9 mouse cellular contexts compared by ENCODE assay signal in genomic region chr2:16312400-16313070, GRCm38 (mm10). TPM values are rescaled to one million over a fixed set of nuclear protein-coding genes. Genes with fewer than 3 reads are reported as not detected.
A peak's percentile ranks its signal among the peaks of the same experiment; 100 is the strongest.
DNase-seq lines count a peak whose midpoint lies in the region; ATAC-seq and TF ChIP-seq lines count a peak whose summit lies in the region.
"Had no signal": no experiment of that assay in that cellular context is flagged by ENCODE, and none has a peak within 500 bp of the region (broad histone marks: within the 10 kb centered on the region; RNA-seq: fewer than 3 reads in every experiment).

No protein-coding gene starts in this region.

- TF ChIP-seq POLR2A in brain, embryonic 14.5 days (IDR thresholded peaks at IDR 0.05; ENCODE audit: borderline replicate concordance, extremely low read depth, insufficient read depth, insufficient read length, poor library complexity, severe bottlenecking), result no peak

- TF ChIP-seq CTCF in brain, embryonic 14.5 days (IDR thresholded peaks at IDR 0.05; ENCODE audit: borderline replicate concordance, extremely low read depth, insufficient read depth, insufficient read length), result peak; percentile 52; the same call in 1 of the 2 replicates

- no peak for ATAC-seq in inflammation-experienced regulatory T-cells, adult 6 months

- peak; percentile 4 to 5 for DNase-seq in cerebellum, adult 18-20 months
- no peak for DNase-seq in cerebellum, adult 11 months
- peak; percentile 63 for DNase-seq in layer of hippocampus, adult 11-12 months (ENCODE audit: low spot score)
- no peak for DNase-seq in layer of hippocampus, postnatal 36 days
- peak; percentile 53 for DNase-seq in brain, embryonic 14.5 days (ENCODE audit: low read depth)
- DNase-seq in left cerebral cortex, adult 18-20 months (ENCODE audit: low spot score in 2 of 2), result peak; percentile 32 to 50
- DNase-seq in right cerebral cortex, postnatal 14 days, result peak; percentile 20

RNA-seq across cellular contexts. Expression of gene Plxdc2, which starts 43.6 kb away (rescaled TPM):
- total RNA-seq in layer of hippocampus, postnatal 36 days (2021), result 10 to 100 TPM; 24.7 to 26.7 TPM
- 5.5 and 9.1 TPM in 2 replicates for polyA plus RNA-seq in brain, embryonic 14.5 days (2012; rRNA removed)
- 10 to 100 TPM; 28.9 to 29.9 TPM for total RNA-seq in left cerebral cortex, adult 18-20 months (2021)
- polyA plus RNA-seq in inflammation-experienced regulatory T-cells, adult 6 months (2017; shearing (Covaris generic)), result 1 to 10 TPM in 2 of 3 experiments, under 1 TPM in 1; 0.30 to 1.6 (median 1.0) TPM
- polyA plus RNA-seq: G1E had no signal

Comparison
In these comparisons a context has a peak if more than half of its experiments do, and no peak if none do; other contexts are left out.
1. DNase-seq: peak in cerebellum, adult 18-20 months (2 of 2), layer of hippocampus, adult 11-12 months (single experiment), brain, embryonic 14.5 days (single experiment), left cerebral cortex, adult 18-20 months (2 of 2) and right cerebral cortex, postnatal 14 days (single experiment); none in cerebellum, adult 11 months (single experiment) and layer of hippocampus, postnatal 36 days (0 of 2).